Mouse (Mus musculus) gastrocnemius, postnatal 36 days (tissue): ENCODE data around the gene Slc18a2. TPM values are rescaled to one million over a fixed set of nuclear protein-coding genes. Genes with fewer than 3 reads are reported as not detected.

Experiments
- DNase-seq, 2 experiments: peaks; one replicate each; pipeline ENCODE4 v3.0.0; 2022
- intact Hi-C: fragments of 180-260 bp; cut with DNase I; formaldehyde crosslinking; loops from one replicate; pipeline ENCODE4 v1.15.1; 2025
- long read RNA-seq, 2 experiments: library from polyadenylated mRNA; stranded (forward); transcript quantifications; one replicate each; pipeline ENCODE4 v2.0.0; 2021
- total RNA-seq, 2 experiments: library from RNA; stranded (reverse); gene quantifications; 2 replicates each; pipeline ENCODE4 v1.2.3; 2021

The Slc18a2 gene
- under 1 TPM; 0.12 to 0.15 TPM for total RNA-seq
- long read RNA-seq, experiment 1, partial matches to known transcripts = 0 of 19 reads
- long read RNA-seq, experiment 1, other reads (novel, unspliced or antisense) = 19 of 19 reads
- long read RNA-seq, experiment 2, partial matches to known transcripts = 0 of 16 reads
- long read RNA-seq, experiment 2, other reads (novel, unspliced or antisense) = 16 of 16 reads

- no peak for DNase-seq
- intact Hi-C loops = no loop called here
These were observed at the start of gene Slc18a2 for GRCm38 (mm10) chr19:59260718-59261442. Slc18a2 (plus strand) TSS chr19:59260896.

- no peak for DNase-seq
- intact Hi-C loops = no loop called here
These were observed 43.8 kb upstream of the Slc18a2 start for GRCm38 (mm10) chr19:59216891-59217290.

DNA sequence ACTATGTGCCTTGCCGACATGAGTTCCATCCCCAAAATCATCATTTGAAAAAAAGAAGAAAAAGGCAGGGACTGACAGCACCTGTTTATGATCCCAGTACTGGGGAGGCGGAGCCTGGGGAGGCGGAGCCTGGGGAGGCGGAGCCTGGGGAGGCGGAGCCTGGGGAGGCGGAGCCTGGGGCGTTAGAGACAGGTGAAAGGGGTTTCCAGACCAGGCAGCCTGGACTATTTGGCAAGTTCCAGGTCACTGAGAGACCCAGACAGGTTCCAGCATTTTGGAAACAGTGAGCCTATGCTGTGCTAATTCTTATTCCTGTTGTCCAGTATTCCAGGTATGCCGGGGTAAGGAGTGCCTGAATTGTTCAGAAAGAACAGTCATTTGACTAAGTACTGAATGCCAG, 41.7 kb upstream of the Slc18a2 start, which contains the start of gene Kcnk18:
TSS of gene Kcnk18 (plus strand) at position 224 of the 400 bp plus-strand sequence.
- intact Hi-C loops = no loop called here
- no peak for DNase-seq

DNA sequence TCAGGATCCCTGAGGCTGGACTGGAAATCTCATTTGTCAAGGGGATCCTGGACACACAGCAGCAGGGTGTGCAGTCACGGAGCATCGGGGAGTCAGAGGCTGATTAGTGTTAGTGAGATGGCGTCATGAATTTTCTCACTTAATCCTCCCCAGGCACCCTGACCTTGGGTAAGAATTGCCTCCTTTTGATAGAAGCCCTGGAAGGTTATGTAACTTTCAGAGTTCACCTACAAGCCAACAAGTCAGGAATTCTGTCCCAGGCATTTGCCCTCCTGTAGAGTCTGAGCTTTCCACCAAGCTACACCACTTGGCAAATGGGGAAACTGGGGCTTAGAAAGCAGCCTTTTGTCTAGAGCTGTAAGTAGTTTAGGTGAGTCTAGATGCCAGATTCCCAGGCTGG, 39.6 kb upstream of the Slc18a2 start:
- no peak for DNase-seq

GRCm38 (mm10) chr19:59228376-59228775, 32.3 kb upstream of the Slc18a2 start:
- DNase-seq = no peak
- intact Hi-C loops = no loop called here

More for the DNA sequence above, 39.6 kb upstream of the Slc18a2 start:
- intact Hi-C loops = no loop called here

GRCm38 (mm10) chr19:59232786-59233185, 27.9 kb upstream of the Slc18a2 start:
- intact Hi-C loops = no loop called here

GRCm38 (mm10) chr19:59235001-59235400, 25.7 kb upstream of the Slc18a2 start:
- no peak for DNase-seq
- intact Hi-C loops = no loop called here

More at GRCm38 (mm10) chr19:59232786-59233185, 27.9 kb upstream of the Slc18a2 start:
- no peak for DNase-seq

- intact Hi-C loops = no loop called here
These were observed 24.6 kb upstream of the Slc18a2 start for GRCm38 (mm10) chr19:59236046-59236445.

DNA sequence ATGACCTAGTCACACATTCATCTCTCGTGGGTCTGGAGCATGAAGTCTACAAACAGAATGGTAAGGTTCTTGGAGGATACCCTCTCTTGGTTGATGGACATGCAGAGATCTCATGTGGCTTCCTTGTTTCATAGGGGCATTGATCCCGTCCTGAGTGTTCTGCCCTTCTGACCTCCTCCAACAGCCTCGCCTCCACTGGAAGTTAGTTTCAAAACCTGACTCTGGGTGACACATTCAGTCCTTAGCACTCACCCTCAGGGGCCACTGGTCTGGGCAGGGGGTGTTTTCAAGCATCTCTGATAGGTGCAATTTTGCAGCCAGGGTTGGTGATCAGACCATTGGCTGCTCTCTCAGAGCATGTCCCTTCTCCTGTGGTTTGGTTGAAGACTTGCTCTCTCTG, 22.1 kb upstream of the Slc18a2 start:
- no peak for DNase-seq
- intact Hi-C loops = no loop called here

More at GRCm38 (mm10) chr19:59236046-59236445, 24.6 kb upstream of the Slc18a2 start:
- no peak for DNase-seq

DNA sequence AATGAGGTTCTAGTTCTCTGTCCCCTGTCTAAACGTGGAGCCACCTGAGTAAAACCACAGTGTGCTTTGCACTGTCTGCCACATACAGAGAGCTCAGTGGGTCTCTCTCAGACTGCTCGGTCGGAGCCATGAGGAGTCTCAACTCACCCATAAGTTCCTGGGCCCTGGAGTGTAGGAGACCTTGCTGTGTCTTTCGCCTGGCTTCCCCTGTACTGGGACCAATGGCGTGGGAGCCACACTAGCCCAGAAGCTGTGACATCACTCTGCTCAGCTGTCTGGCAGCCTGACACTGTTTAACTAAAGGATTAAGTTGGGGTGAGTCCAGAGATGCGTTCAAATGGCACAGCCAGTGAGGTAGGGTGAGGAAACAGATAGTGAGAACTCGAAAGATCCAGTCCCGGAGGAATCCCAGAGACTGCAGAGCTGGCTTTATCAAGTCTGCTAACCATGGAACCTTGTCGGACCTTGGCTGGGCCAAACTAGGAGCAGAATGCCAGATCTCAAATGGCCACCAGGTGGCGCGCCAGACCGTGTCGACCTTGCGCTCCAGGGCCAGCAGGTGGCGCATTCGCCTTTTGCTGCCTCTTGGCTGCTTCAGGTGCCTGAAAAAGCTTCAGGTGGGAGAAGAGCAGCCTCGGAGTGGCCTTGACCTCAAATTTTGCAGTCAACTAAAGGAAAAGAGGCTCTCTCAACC, 21.4 kb upstream of the Slc18a2 start:
- intact Hi-C loops = no loop called here
- DNase-seq = peak; percentile 70 to 87

GRCm38 (mm10) chr19:59241987-59242386, 18.7 kb upstream of the Slc18a2 start:
- no peak for DNase-seq
- intact Hi-C loops = loop anchor here (5.0 to 10.0 kb wide), 2 partner anchors 75 to 143 kb away; no protein-coding TSS in a partner anchor

GRCm38 (mm10) chr19:59243057-59243456, 17.6 kb upstream of the Slc18a2 start:
- no peak for DNase-seq
- intact Hi-C loops = loop anchor here (5.0 to 10.0 kb wide), 2 partner anchors 74 to 142 kb away; no protein-coding TSS in a partner anchor

- intact Hi-C loops = loop anchor here (5.0 to 10.0 kb wide), 2 partner anchors 54 to 137 kb away; no protein-coding TSS in a partner anchor
- DNase-seq = no peak
These were observed 12.6 kb upstream of the Slc18a2 start for GRCm38 (mm10) chr19:59248144-59248543.

DNA sequence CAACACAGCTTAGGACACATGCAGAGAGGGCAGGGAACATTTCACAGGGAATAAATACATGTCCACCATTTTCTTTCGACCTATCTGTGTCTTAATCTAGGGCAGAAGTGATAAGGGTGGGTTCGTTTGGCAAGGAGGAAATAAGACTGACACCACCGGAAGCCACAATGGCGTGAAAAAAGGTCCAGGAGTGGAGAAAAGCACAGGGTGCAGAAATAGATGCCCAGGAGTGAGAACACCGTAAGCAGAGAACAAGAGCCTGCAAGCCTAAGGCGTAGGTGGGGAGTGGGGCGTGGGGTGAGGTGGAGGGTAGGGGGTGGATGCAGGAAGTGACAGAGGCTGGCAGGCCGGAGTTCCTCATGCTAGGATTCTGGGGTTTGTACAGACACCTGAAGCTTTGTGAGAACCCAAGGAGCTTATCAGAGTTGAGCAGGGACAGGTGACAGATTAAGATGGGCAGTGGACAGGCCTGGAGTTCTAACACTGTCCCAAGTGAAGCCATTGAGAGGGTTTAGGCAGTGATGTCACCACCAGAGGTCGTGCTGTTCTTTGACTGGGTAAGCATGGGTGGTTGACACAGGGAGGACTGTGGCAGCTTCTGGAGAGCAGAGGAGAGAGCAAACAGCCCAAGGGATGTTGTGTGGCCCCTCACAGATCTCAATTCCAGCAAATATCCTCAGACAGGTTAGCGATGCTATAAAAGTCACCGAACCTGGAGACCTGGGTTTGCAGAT, 12.0 kb upstream of the Slc18a2 start:
- intact Hi-C loops = loop anchor here (5.0 to 10.0 kb wide), 2 partner anchors 54 to 136 kb away; no protein-coding TSS in a partner anchor
- DNase-seq = no peak

DNA sequence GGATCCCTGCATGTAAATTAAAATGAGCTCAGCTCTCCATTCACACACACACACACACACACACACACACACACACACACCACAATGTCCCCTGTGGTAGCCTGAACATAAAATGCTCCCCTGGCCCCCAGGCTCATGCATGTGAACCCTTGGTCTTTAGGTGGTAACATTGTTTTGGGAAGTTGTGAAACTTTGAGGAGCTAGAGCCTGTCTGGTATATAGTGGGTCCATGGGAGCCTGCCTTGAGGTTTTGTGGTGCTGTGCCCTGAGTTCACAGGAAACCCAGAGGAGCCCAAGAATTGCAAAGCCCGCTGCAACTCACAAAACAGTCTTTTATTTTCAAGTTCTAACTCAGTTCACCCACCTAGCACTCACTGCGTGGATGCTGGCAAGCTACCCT, 8.0 kb upstream of the Slc18a2 start:
- intact Hi-C loops = no loop called here
- no peak for DNase-seq

DNA sequence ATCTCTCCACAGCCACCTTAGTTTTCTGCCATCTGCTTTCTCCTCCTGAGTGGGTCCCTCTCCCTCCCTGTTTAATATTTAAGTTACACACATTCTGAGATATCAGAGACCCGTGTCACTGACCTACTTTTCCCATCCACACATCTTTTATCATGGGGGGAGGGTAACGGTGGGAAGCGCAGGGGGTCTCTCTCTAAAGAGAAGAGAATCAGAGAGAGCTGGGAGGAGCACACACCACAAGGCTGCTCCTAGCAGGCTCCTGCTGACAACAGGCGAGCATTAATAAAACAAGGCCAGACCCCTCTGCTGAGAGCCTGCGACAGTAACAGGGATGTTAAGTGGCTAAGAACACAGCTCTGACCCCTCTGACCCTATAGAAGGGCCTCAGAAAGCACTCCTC, 1.1 kb upstream of the Slc18a2 start:
- intact Hi-C loops = no loop called here
- no peak for DNase-seq

DNA sequence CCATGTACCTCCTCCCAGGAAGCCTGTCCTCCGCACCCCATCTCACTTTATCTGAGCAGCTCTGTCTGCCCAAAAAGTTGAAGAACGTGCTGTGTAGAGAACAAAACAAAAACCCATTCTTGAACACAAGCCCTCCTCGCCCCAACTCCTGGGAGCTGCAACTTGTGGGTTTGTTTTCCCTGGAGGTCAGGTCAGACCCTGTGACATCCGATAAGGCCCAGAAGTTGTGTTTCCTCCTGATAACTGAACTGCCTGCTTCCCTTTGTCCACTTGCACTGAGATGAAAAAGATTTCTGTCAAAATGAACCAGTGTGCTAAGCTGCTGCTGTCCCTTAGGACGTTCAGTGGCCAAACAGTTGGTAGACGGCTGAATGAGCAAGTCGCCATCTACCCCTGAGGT, 908 bp downstream of the Slc18a2 start:
- no peak for DNase-seq
- intact Hi-C loops = no loop called here

DNA sequence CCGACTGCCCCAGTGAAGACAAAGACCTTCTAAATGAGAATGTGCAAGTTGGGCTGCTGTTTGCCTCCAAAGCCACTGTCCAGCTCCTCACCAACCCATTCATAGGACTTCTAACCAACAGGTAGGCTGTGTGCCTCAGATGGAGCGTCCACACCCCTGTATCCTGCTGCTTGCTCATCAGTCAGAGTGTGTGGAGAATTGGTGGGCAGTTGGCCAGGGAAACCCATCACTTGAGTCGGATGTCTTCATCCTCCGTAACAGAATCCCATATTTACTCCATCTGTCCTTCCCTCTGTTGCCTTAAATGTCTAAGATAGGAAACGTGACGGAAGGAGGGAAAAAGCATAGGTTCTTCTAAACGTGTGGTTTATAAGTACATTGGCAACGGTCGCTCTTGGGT, 2.5 kb downstream of the Slc18a2 start:
- intact Hi-C loops = no loop called here
- no peak for DNase-seq

GRCm38 (mm10) chr19:59264838-59265532, 4.3 kb downstream of the Slc18a2 start:
- intact Hi-C loops = no loop called here
- no peak for DNase-seq

GRCm38 (mm10) chr19:59265907-59266306, 5.2 kb downstream of the Slc18a2 start:
- intact Hi-C loops = no loop called here

More at GRCm38 (mm10) chr19:59265907-59266306, 5.2 kb downstream of the Slc18a2 start:
- no peak for DNase-seq
